Mouse (Mus musculus) spleen, embryonic (tissue): ENCODE data around the gene Sae1.

Experiments used
- CTCF ChIA-PET: fragments of 350-600 bp; sonication (Branson Sonifier 250); formaldehyde crosslinking; loops from one replicate; lab custom pipeline; 2022; lab: Charles Lee

Sae1 gene

DNA sequence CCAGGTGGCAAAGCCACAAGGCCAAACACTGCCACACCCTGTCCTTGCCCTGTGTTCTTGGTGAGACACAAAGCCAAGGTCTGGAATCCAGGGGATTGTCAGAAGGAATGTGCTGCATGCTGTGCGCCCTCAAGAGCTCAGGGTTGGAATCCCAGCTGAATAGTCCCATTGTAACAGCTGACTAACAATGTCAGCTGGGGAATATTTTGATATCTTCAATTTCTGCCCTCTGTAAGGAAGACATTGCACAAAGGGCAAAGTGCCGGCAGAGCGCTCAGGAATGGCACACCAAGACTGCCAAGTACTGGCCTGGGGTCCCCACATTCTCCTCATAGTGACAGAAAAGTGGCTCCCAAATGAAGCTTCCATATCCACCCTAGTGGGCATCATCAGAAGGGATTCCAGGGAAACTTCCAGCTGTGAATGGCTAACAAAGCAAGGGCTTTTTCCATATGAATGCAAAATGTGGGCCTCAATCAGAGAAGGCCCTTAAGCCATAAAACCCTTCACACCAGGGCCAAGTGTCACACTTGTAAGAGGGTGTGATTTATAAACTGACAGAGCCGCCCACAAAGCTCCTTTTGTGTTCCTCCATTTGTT, 22.6 kb downstream of the Sae1 start:
- CTCF ChIA-PET, result interaction anchor here (0.6 kb wide), 1 partner anchor 9 kb away, joined by 3 read pairs; no protein-coding TSS in a partner anchor

DNA sequence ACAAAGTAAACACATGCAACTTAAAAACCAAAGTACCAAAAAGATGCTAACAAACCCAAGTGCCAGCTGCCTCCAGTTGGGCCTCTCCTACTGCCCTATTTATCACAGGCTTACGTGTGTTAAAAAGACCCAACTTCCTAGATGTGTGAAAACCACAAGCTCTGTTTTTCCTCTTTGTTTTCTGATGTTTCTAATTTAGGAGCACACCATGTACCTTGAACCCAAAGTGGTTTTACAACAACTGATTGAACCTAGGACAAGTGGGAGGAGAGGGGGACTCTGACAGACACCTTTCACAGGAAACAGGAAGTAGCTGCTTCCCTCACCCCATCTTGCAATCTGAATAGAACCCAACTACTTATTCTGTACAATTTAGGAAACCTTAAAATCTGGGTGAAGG, 23.3 kb downstream of the Sae1 start:
- CTCF ChIA-PET, result interaction anchor here (0.6 kb wide), 1 partner anchor 9 kb away, joined by 3 read pairs; no protein-coding TSS in a partner anchor

DNA sequence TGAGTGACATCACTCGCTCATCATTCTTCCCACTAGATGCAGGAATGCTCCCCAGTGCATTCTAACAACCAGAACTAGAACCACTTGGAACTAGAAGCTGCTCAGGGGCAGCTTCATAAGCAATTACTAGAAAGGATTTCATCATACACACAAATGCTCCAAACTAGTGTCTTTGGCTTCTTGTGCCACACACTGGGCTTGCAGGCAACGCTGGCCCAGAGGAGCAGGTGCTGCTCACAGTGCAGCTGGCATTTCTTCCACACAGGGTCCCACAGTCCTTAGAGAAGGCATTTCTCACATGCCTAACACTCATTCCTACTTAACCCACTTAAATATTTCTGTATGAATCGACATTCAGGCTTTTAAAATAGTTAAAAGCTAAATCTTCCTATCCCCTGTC, 30.0 kb downstream of the Sae1 start:
- CTCF ChIA-PET, result no interaction called here

DNA sequence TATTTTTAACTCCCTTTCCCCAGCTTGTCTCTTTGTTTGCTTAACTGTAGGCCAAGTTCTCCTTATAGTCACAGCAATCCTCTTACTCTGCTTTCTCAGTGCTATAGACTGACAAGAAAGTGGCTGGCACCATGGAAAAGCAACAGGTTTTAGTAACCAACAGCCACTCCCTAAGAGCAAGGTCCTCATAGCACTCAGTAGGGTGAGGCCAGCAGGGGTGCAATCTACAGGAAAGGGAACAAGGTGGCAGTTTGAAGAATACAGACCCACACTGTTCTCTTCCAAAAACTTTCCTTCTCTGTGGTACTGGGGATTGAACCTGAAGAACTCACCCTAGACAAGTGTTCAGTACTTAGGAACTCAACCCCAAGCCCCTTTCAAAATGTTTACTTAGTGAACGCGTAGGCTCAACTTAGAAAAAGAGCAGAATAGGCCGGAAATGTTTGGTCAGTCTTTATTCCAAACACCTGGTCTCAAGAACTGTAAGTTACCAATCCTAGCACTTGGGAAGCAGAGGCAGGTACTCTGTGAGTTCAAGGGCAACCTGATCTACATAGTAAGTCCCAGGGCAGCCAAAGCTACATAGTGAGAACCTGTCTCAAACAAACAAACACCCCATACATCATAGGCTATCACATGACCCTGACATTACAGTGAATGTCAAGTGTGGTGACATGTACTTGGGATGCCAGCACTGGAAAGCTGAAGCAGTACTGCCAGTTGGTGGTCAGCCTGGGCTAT, 31.6 kb downstream of the Sae1 start:
- CTCF ChIA-PET, result no interaction called here

DNA sequence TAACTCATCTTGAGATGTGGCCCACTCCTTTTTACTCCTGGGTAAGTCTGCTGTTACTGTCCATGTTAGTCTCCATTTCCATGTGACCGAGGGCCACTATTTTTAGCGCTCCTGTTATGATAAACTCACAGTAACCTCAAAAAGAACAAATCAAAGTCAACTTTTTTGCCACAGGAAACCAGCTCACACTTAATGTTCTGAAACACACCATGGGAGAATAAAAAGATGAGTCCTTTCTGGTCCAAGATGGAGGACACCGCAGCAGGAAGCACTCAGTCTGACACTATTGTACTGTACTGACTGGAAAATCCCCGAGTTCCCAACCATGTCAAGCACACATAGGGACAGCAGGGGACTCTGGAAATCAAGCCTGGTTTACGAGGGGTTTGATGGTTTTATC, 37.6 kb downstream of the Sae1 start:
- CTCF ChIA-PET, result no interaction called here

DNA sequence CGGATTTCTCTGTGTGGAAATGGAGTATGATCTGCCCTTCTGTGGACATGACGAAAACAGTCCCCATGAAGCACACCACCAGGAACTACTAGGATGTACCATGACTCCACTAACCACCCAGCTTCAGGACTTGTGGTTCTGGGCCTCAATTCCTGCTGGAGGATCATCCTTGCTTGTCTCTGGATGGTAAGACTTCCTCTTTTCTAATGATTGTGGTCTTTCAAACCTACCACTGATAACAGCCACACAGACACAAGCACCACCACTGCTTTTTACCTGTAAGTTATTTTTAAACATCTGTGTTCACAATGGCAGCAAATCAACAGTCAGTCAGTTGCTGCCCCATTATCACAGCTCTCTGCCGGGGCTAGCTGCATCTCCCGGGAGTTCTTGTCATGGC, 42.3 kb downstream of the Sae1 start:
- CTCF ChIA-PET, result no interaction called here

DNA sequence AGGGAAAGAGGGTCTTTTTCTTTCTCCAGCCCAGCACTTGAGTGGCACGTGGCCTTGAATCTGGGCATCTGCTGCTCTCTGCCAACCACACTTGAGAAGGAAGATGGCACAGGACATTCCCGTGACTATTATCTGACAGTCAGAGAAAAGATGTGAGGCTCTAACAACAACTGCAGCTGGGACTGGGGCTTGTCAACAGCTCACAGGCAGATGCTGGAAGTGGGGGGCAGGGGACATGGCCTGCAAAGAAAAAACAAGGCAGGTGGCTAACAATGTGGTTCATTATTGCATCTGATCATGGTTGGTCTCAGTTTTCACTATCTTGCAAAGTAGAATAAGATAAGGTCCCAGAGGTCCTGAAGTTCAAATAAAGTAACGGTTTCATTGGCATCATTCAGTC, 43.0 kb downstream of the Sae1 start:
- CTCF ChIA-PET, result no interaction called here

DNA sequence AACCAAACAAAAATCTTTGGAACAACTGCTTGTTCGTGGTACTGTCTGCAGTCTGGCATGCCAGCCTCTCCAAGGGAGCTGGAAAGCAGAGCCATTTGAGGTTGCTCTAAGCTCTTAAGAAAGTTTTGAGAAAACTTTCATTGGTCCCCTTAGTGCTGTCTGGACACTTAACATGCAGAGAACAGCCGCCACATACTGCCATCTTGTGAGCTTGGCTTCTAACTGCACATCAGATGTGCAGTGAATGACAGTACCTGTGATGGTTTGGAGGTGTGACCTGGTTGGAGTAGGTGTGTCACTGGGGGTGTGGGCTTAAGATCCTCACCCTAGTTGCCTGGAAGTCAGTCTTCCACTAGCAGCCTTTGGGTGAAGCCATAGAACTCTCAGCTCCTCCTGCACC, 49.9 kb downstream of the Sae1 start:
- CTCF ChIA-PET, result interaction anchor here (0.7 kb wide), 1 partner anchor 332 kb away, joined by 3 read pairs; no protein-coding TSS in a partner anchor

DNA sequence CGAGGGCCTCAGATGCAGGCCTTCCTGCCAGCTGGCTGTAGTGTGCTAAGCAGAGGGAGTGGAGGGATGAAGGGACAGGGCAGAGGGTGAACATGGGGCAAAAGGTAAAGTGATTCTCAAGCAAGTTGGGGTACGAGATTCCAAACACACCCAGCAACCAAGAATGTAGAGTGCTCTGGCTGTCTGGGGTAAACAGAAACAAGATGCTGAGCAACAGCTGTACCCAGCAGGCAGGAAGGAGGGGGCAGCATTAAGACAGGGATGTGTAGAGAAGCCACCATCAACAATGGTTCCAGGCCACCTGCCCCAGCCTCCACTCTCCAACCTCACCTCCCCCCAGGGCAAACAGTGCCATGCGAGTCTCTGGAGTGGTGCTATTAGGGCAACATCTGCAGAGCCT, 58.5 kb downstream of the Sae1 start:
- CTCF ChIA-PET, result no interaction called here

DNA sequence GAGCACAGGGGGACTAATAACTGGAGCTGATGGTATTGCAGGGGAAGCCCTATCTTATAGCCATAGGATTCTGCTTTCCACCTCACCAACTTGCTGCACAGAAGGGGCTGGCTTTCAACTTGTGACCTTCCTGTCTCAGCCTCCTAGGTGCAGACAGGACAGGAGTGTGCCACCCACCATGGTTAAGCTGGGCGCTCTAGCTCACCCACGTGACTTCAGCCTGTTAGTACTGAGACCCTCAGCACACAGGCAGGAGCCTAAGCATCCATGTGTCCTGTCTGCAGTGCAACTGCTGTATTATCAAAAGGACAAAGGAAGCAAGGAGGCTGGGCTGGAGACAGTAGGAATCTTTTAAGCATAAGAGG, 61.0 kb downstream of the Sae1 start:
- CTCF ChIA-PET, result interaction anchor here (0.5 to 1.4 kb wide), 2 partner anchors 32 to 42 kb away, joined by 3 to 8 read pairs; no protein-coding TSS in a partner anchor

DNA sequence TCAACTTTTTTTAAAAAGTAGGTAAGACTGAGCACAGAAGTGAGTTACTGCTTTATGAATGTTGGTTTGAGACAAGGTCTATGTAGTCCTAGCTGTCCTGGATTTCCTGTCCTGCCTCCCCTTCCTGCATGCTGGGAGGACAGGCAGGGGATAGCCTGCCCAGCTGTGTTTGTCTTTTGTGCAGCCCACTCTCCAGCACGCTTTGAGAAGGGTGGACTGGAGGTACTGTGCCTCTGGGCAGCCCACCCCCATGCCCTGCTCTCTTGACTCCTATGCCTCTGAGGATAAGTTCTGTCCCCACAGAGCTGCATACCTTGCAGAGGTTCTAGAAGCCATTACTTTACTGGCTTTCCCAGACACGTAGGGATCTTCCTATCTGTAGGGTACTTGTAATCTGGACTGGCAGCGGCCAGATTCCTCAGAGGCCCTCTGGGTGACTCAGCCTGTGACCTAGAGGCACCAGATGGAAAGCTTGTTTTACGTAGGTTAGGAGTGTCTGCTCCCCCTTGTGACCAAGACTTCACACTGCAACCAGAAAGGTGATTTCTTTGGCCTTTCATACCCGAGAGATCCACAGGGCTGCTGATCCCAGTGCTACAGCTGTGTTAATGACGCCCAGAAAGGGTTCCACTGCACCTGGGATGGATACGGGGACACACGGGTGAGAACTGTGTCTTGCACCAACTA, 61.5 kb downstream of the Sae1 start:
- CTCF ChIA-PET, result interaction anchor here (1.4 kb wide), 1 partner anchor 32 kb away, joined by 8 read pairs; no protein-coding TSS in a partner anchor

DNA sequence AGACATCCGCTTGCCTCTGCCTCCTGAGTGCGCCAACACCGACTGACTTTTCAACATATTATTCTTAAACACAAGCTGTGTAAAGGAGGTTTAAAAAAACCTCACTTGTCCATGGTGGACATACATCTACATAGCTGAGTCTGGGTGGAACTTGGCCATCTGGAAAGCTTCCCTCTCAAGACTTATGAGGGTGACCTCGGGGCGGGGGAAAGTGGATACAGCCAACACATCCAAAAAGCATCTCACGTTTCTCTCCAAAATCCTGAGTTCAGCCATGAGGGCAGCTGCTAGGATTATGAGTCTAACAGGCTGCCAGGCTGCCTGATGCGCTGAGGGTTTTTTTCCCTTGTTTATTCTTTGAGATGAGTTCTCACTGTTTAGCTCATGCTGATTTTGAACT, 62.9 kb downstream of the Sae1 start:
- CTCF ChIA-PET, result no interaction called here

DNA sequence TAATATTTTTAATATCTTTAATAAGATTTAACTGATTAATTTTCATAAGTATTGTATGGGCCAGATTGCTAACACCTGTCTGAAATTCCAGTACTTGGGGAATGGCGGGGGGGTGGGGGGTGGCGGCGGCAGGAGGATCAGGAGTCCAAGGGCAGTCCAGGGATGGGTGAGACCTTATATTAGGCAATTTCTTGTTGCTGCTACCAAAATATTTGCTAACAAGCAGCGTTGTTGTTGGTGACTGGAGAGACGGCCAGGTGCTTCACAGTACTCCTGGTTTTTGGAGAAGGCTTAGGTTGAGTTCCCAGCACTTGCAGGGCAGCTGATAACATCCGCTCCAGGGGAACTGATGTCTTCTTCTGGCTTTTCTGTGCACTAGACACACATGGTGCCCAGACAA, 67.1 kb downstream of the Sae1 start:
- CTCF ChIA-PET, result no interaction called here

DNA sequence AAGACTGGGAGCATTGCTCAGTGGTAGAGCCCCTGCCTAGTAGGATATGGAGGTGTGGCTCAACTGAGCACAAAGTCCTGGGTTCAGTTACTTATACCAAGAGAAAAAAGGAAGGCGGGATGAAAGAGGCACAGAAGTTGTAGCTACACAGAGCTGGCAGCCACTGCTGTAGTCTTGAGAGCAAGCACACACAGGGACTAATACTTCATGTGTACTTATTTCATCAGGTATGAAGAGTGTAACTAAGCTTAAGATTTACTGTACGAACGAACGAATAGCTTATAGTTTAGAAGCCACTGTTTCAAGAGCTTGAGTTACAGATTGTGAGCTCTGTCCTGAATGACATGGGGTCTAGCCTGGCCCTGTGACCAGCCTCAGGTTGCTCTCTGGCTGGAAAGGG, 68.4 kb downstream of the Sae1 start:
- CTCF ChIA-PET, result no interaction called here

DNA sequence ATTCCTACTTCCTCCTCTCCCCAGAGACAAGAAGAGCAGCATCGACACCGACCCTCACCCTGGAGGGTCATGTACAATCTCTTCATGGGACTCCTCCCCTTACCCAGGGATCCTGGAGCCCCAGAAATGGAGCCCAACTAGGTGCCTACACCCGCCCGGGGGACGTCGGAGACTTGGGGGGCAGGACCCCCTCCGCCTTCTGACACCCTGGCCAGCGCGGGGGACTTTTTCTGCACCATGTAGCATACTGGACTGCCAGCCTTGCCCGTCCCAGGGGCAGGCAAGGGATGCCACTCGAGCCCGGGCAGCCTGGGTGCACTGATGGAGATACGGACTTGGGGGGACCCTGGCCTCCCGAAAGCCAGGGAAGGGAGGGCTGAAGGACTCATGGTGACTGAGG, 70.5 kb downstream of the Sae1 start:
- CTCF ChIA-PET, result no interaction called here

DNA sequence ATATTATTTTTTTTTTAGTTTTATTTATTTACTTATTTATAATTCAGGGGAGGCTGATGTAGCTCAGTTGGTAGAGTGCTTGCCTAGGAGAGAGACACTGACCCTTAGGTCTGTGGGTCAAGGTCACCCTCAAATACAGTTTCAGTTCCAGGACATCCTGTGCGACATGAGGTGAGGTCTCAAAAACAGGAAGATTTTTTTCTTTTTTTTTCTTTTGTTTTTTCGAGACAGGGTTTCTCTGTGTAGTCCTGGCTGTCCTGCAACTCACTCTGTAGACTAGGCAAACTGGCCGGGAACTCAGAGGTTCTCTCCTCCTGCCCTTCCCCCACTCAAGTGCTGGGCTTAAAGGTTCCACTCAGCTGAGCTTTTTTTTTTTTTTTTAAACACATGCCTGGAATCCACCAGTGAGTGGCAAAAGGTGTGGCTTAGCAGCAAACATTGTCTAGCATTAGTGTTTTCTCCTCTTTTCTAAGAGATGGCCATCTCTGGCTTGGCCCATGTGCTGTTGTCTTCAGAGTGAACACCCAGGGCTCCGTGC, 72.3 kb downstream of the Sae1 start:
- CTCF ChIA-PET, result interaction anchor here (0.6 to 0.7 kb wide), 3 partner anchors 15 to 176 kb away, joined by 3 to 4 read pairs (median 3); no protein-coding TSS in a partner anchor

DNA sequence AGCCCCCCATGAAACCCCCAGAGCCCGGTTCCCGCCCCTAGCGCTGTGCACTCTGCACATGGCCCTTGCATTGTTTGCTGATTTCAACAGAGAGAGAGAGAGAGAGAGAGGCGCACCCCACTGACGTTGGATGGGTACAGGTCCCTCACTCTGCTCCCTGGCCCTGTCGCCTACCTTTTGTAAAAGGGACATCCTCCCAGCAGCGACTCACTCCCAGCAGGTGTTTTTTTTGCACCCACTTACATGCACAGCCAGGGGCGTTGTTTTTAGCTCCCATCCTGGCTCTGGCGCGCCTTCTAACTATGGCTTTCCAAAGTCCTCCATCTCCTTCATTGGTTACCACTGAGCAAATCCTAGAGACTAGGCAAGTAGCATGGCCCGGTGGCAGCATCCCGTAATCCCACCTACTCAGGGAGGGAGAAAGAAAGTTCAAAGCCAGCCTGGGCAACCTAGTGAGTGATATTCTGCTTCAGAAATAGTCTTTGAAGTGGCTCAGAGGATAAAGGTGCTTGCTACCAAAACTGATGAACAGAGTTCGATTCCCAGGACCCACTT, 73.3 kb downstream of the Sae1 start:
- CTCF ChIA-PET, result interaction anchor here (1.6 kb wide), 1 partner anchor 20 kb away, joined by 5 read pairs; no protein-coding TSS in a partner anchor

DNA sequence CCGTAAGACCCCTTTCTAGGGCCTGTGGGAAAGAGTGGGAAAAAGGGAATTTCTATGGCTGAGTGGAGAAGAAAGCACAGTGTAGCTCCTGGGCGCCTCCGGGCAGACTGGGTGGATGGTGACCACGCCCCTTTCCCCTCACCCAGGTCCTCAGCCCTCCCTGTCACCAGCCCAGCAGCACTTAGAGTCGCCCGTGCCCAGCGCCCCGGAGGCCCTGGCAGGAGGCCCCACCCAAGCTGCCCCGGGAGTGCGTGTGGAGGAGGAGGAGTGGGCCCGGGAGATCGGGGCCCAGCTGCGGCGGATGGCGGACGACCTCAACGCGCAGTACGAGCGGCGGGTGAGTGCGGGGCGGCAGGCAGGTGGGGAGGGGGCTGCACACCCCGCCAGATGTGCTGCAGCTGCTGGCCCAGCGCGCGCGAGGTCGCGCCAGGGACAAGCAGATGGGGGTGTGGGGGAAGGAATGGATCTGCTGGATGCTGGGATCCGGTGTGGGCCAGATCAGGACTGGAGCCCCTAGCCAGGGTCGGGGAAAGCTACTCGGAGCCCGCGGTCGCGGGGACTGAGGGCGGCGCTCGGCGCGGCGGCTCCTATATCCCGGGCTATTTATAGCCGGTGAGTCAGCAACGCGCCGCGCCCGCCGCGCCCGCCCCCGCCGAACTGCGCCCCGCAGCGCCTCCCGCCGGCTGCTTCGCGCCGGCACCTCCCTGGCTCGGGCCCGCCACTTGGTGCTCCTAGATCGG, 74.0 kb downstream of the Sae1 start:
- CTCF ChIA-PET, result interaction anchor here (1.0 to 1.6 kb wide), 2 partner anchors 14 to 19 kb away, joined by 3 to 5 read pairs; no protein-coding TSS in a partner anchor

DNA sequence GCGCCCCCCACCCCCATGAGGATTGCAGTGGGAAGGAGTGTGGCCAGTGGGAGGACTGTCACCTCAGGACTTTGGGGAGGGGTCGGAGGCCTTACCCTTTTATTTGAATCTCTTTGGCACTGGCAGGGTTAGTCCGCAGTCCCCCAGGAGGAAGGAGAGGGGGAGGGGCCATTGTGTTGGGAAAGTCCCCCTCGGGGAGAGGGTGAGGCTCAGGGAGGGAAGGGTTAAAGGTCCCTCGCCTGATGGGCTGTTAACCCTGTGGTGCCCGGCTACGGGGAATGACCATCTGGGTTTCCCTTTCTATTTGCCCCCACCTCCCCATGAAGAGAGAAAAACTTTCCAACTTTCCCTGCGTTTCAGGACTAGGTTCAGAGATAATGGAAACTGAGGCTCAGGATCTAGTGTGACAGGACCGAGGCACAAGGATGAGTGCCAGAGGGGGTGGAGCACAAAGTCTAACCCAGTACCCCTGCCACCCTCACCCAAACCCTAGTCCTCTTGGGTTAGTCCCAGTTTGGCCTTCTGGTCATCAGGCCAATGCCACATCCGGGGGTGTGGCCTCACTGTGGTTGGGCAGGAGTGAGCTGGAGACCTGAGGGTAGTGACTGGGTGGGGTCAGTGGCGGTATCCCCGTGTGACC, 74.8 kb downstream of the Sae1 start:
- CTCF ChIA-PET, result interaction anchor here (0.6 to 1.0 kb wide), 2 partner anchors 13 to 399 kb away, joined by 3 to 6 read pairs; no protein-coding TSS in a partner anchor

DNA sequence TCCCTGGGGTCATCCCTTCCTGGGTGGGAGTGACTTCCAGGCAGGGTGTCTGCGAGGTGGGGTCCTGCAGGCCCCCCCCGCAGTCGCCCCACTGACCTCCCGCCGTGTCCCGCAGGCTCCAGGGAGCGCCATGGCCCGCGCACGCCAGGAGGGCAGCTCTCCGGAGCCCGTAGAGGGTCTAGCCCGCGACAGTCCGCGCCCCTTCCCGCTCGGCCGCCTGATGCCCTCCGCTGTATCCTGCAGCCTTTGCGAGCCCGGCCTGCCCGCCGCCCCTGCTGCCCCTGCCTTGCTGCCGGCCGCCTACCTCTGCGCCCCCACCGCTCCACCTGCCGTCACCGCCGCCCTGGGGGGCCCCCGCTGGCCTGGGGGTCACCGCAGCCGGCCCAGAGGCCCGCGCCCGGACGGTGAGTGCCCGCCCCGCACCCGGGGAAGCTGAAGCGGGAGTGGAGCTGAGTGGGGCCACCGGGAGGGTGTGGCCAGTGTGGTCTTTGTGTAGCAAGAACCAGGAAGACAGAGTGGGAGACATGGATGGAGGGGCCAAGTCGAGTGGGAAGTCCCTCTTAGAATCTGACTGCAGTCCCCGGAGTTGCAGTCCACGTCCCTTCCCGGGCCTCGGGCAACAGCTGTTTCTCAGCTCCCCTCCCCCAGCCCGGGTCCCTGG, 75.5 kb downstream of the Sae1 start:
- CTCF ChIA-PET, result interaction anchor here (0.6 kb wide), 1 partner anchor 398 kb away, joined by 6 read pairs; no protein-coding TSS in a partner anchor
